Mouse (Mus musculus): ENCODE measurements around the gene Plb1. TPM values are rescaled to one million over a fixed set of nuclear protein-coding genes. Genes with fewer than 3 reads are reported as not detected.

The Plb1 gene
- 0.18 TPM in 1 of 2 replicates, not detected in the other for polyA plus RNA-seq (2015; fragmentation: Nextera tagmentation; extraction: Ambion mirVana)

GRCm38 (mm10) chr5:32232474-32232873 is at the start of gene Plb1:
TSS of gene Plb1 (plus strand) at chr5:32232708.
- Histone ChIP-seq H3K4me3 (ENCODE audit: low read depth, low read length) (no peak within 1 kb of the TSS), H3K9me3 (ENCODE audit: low read length) (no peaks in the 10 kb centered on the region), H3K4me2 (ENCODE audit: low read depth, low read length) (no peak within 1 kb of the TSS), H3K36me3 (replicated peaks; ENCODE audit: insufficient read depth, low read length) (no peaks in the 10 kb centered on the region), H3K9ac (replicated peaks) (no peak within 1 kb of the TSS), H3K4me1 (ENCODE audit: insufficient read depth) (no peaks in the 10 kb centered on the region), H3K27ac (ENCODE audit: low read depth) (no peak within 1 kb of the TSS), H3K27me3 (ENCODE audit: insufficient read depth, low read length) (no peaks in the 10 kb centered on the region)
- no peak for DNase-seq
- 56% methylated on average over 9 of the region's 9 CpGs for WGBS (ENCODE audit: insufficient replicate concordance)
- ATAC-seq: no peak
- TF ChIP-seq EP300 (IDR thresholded peaks at IDR 0.05; ENCODE audit: low read depth): no peak
- no peak for TF ChIP-seq CTCF (IDR thresholded peaks at IDR 0.05; ENCODE audit: low read depth)

- ATAC-seq (no peak), DNase-seq (no peak)
- no peak overlapping the region for H3K9ac ChIP-seq (replicated peaks)
- H3K27ac ChIP-seq (ENCODE audit: low read depth): no peak overlapping the region
- no peak overlapping the region for H3K4me3 ChIP-seq (ENCODE audit: low read depth, low read length)
- TF ChIP-seq CTCF (IDR thresholded peaks at IDR 0.05; ENCODE audit: low read depth) (no peak), EP300 (IDR thresholded peaks at IDR 0.05; ENCODE audit: low read depth) (no peak)
- H3K4me2 ChIP-seq (ENCODE audit: low read depth, low read length): no peak overlapping the region
- no peaks in the 10 kb centered on the region for H3K9me3 ChIP-seq (ENCODE audit: low read length)
- no peaks in the 10 kb centered on the region for H3K27me3 ChIP-seq (ENCODE audit: insufficient read depth, low read length)
- H3K4me1 ChIP-seq (ENCODE audit: insufficient read depth): peaks cover 5% of the 10 kb centered on the region; the same call in 1 of the 2 replicates
- no peaks in the 10 kb centered on the region for H3K36me3 ChIP-seq (replicated peaks; ENCODE audit: insufficient read depth, low read length)
- 66% methylated on average over 4 of the region's 4 CpGs for WGBS (ENCODE audit: insufficient replicate concordance)
These were observed 49.5 kb upstream of the Plb1 start for GRCm38 (mm10) chr5:32182885-32183629.

- Histone ChIP-seq H3K27ac (ENCODE audit: low read depth) (no peak overlapping the region), H3K36me3 (replicated peaks; ENCODE audit: insufficient read depth, low read length) (no peaks in the 10 kb centered on the region), H3K4me3 (ENCODE audit: low read depth, low read length) (no peak overlapping the region), H3K27me3 (ENCODE audit: insufficient read depth, low read length) (no peaks in the 10 kb centered on the region), H3K9ac (replicated peaks) (no peak overlapping the region), H3K9me3 (ENCODE audit: low read length) (no peaks in the 10 kb centered on the region), H3K4me1 (ENCODE audit: insufficient read depth) (peaks cover 5% of the 10 kb centered on the region; the same call in 1 of the 2 replicates), H3K4me2 (ENCODE audit: low read depth, low read length) (no peak overlapping the region)
- TF ChIP-seq EP300 (IDR thresholded peaks at IDR 0.05; ENCODE audit: low read depth) (no peak), CTCF (IDR thresholded peaks at IDR 0.05; ENCODE audit: low read depth) (no peak)
- 62% methylated on average over 11 of the region's 11 CpGs for WGBS (ENCODE audit: insufficient replicate concordance)
- ATAC-seq (no peak), DNase-seq (no peak)
These were observed 44.8 kb upstream of the Plb1 start for GRCm38 (mm10) chr5:32187717-32188116.

DNA sequence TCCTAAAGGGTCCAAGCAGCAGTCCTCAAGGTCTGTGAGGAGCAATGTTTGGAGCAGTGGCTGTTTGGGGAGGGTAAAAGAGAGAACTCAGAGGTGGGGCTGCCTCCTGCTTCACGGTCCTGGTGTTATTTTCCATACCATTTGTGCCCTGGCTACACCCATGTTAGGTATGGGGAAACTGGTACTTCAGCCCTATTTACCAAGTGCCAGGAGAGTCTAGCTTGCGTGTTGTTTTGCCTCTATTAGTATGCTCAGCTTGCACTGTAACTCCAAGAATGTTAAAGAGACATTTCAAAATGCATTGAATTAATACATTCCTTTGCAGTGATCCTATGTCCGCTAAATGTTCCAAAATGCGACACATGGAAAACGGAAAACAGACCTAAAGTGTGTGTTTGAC is 41.2 kb upstream of the Plb1 start:
- Histone ChIP-seq H3K9ac (replicated peaks) (no peak overlapping the region), H3K36me3 (replicated peaks; ENCODE audit: insufficient read depth, low read length) (no peaks in the 10 kb centered on the region), H3K4me1 (ENCODE audit: insufficient read depth) (peaks cover 11% of the 10 kb centered on the region; the same call in 1 of the 2 replicates), H3K27me3 (ENCODE audit: insufficient read depth, low read length) (no peaks in the 10 kb centered on the region), H3K4me3 (ENCODE audit: low read depth, low read length) (no peak overlapping the region), H3K27ac (ENCODE audit: low read depth) (no peak overlapping the region), H3K9me3 (ENCODE audit: low read length) (no peaks in the 10 kb centered on the region), H3K4me2 (ENCODE audit: low read depth, low read length) (no peak overlapping the region)
- WGBS (ENCODE audit: insufficient replicate concordance): 78% methylated on average over 5 of the region's 5 CpGs
- no peak for TF ChIP-seq CTCF (IDR thresholded peaks at IDR 0.05; ENCODE audit: low read depth)
- TF ChIP-seq EP300 (IDR thresholded peaks at IDR 0.05; ENCODE audit: low read depth): no peak
- DNase-seq (no peak), ATAC-seq (no peak)

- ATAC-seq: peak; percentile 61
- Histone ChIP-seq H3K27me3 (ENCODE audit: insufficient read depth, low read length) (no peaks in the 10 kb centered on the region), H3K9me3 (ENCODE audit: low read length) (no peaks in the 10 kb centered on the region), H3K36me3 (replicated peaks; ENCODE audit: insufficient read depth, low read length) (no peaks in the 10 kb centered on the region), H3K9ac (replicated peaks) (no peak overlapping the region), H3K4me2 (ENCODE audit: low read depth, low read length) (no peak overlapping the region), H3K4me1 (ENCODE audit: insufficient read depth) (peaks cover 11% of the 10 kb centered on the region; the same call in 1 of the 2 replicates), H3K4me3 (ENCODE audit: low read depth, low read length) (no peak overlapping the region), H3K27ac (ENCODE audit: low read depth) (no peak overlapping the region)
- WGBS (ENCODE audit: insufficient replicate concordance): 70% methylated on average over 16 of the region's 16 CpGs
- peak; percentile 48 for DNase-seq
- TF ChIP-seq CTCF (IDR thresholded peaks at IDR 0.05; ENCODE audit: low read depth) (no peak), EP300 (IDR thresholded peaks at IDR 0.05; ENCODE audit: low read depth) (no peak)
These were observed 40.3 kb upstream of the Plb1 start for GRCm38 (mm10) chr5:32192016-32192845.

- 33% methylated on average over 4 of the region's 4 CpGs for WGBS (ENCODE audit: insufficient replicate concordance)
- H3K27ac ChIP-seq (ENCODE audit: low read depth): no peak overlapping the region
- DNase-seq (no peak), ATAC-seq (no peak)
- H3K4me1 ChIP-seq (ENCODE audit: insufficient read depth): peaks cover 11% of the 10 kb centered on the region; the same call in 1 of the 2 replicates
- no peak overlapping the region for H3K4me3 ChIP-seq (ENCODE audit: low read depth, low read length)
- no peaks in the 10 kb centered on the region for H3K9me3 ChIP-seq (ENCODE audit: low read length)
- H3K36me3 ChIP-seq (replicated peaks; ENCODE audit: insufficient read depth, low read length): no peaks in the 10 kb centered on the region
- no peak overlapping the region for H3K4me2 ChIP-seq (ENCODE audit: low read depth, low read length)
- H3K9ac ChIP-seq (replicated peaks): no peak overlapping the region
- no peaks in the 10 kb centered on the region for H3K27me3 ChIP-seq (ENCODE audit: insufficient read depth, low read length)
- TF ChIP-seq CTCF (IDR thresholded peaks at IDR 0.05; ENCODE audit: low read depth) (no peak), EP300 (IDR thresholded peaks at IDR 0.05; ENCODE audit: low read depth) (no peak)
These were observed 38.3 kb upstream of the Plb1 start for GRCm38 (mm10) chr5:32194236-32194635.

All from liver, postnatal 0 days (tissue).